Mouse (Mus musculus): ENCODE measurements at regions not wholly inside any gene's neighbourhood (a gene's known extent, or its start where the extent isn't known, plus 50 kb on each side); places are given as distances from the start of the nearest gene placed in this dataset.

DNA sequence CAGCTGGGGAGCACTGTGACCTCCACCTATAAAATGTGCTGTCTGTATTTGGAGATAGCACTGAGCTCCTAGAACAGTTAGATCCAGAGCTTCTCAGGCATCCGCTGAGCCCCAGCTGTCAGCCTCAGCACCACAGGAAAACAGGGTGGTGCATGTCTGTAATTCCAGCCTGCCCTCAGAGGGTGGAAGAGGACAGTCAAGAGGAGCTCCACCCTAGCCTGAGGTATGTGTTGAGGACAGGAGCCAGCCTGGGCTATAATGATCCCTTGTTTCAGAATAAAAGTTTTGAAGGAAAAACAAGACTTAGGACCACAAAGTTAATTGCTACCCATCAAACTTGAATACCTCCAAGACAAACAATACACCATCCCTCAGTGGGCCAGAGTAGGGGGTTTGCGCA, 139.8 kb upstream of the Gm765 start:
- no peak for TF ChIP-seq POLR2A (IDR thresholded peaks at IDR 0.05; ENCODE audit: borderline replicate concordance, insufficient read depth, low read length)
- TF ChIP-seq CTCF (IDR thresholded peaks at IDR 0.05; ENCODE audit: borderline replicate concordance, insufficient read depth, low read depth, low read length) = no peak

Measured in cerebellum, adult 2 months (tissue).